Mouse (Mus musculus) kidney, postnatal 0 days (tissue): ENCODE data around the gene Rcor1. TPM values are rescaled to one million over a fixed set of nuclear protein-coding genes. Genes with fewer than 3 reads are reported as not detected.
"Not testable (repeated sequence)": the region's sequence is repeated elsewhere in the genome, so short reads cannot be mapped to it uniquely, and the experiment has no call there.

Experiments used
- ATAC-seq: fragments of 200-750 bp; cut with Nextera tagmentation; replicated peaks from 2 replicates; pipeline ENCODE4 v1.8.0; 2017; ENCODE audit warnings: low read depth, moderate number of reproducible peaks, moderate TSS enrichment, moderate library complexity; ENCODE audit not compliant: low FRiP score
- DNase-seq: peaks from one replicate; pipeline ENCODE4 v3.0.0-alpha.2; 2016; ENCODE audit warnings: low spot score
- H3K27ac ChIP-seq: fragments of 300-500 bp; sonication (generic); 2 replicates; pipeline ENCODE4 v1.5.1; 2014; ENCODE audit warnings: mild to moderate bottlenecking
- H3K27me3 ChIP-seq: fragments of 300-500 bp; sonication (generic); 2 replicates; pipeline ENCODE4 v1.6.1; 2014; ENCODE audit warnings: low read length, mixed read lengths; ENCODE audit not compliant: insufficient read depth
- H3K36me3 ChIP-seq: fragments of 300-500 bp; sonication (generic); 2 replicates; pipeline ENCODE4 v1.6.1; 2014; ENCODE audit warnings: low read length, mixed read lengths; ENCODE audit not compliant: insufficient read depth
- H3K4me1 ChIP-seq: fragments of 300-500 bp; sonication (generic); replicated peaks from 2 replicates; pipeline ENCODE4 v1.6.1; 2014; ENCODE audit warnings: antibody characterized with exemption, low read length, mixed read lengths; ENCODE audit not compliant: insufficient read depth
- H3K4me2 ChIP-seq: fragments of 300-500 bp; sonication (generic); 2 replicates; pipeline ENCODE4 v1.6.1; 2014; ENCODE audit warnings: mild to moderate bottlenecking, low read length, moderate library complexity, mixed read lengths
- H3K4me3 ChIP-seq: fragments of 300-500 bp; sonication (generic); replicated peaks from 2 replicates; pipeline ENCODE4 v1.5.1; 2014; ENCODE audit warnings: low read depth, low read length
- H3K9ac ChIP-seq: fragments of 300-500 bp; sonication (generic); 2 replicates; pipeline ENCODE4 v1.6.1; 2014; ENCODE audit warnings: low read depth, low read length
- H3K9me3 ChIP-seq: fragments of 300-500 bp; sonication (generic); replicated peaks from 2 replicates; pipeline ENCODE4 v1.6.1; 2016; ENCODE audit warnings: low read length, inconsistent platforms, mixed read lengths
- CTCF ChIP-seq: IDR thresholded peaks from 2 replicates; pipeline ENCODE4 v1.5.1; 2016; ENCODE audit warnings: antibody characterized with exemption, low read depth, mild to moderate bottlenecking, moderate library complexity
- WGBS: fragments of 180-500 bp; shearing (Covaris S2); extraction: QIAGEN DNeasy Blood & Tissue Kit; methylation state at CpG from one replicate; pipeline ENCODE4 v1.1.7; 2014; 5-methylcytosine and 5-hydroxymethylcytosine counted together
- polyA plus RNA-seq: library from polyadenylated mRNA; unstranded; fragments of >200 nt; fragmentation: Nextera tagmentation; extraction: Ambion mirVana; gene quantifications from 2 replicates; pipeline ENCODE4 v1.2.1, GENCODE M21; 2015

The Rcor1 gene
- polyA plus RNA-seq, 1 experiment from 2014 or later = 10.1 TPM

DNA sequence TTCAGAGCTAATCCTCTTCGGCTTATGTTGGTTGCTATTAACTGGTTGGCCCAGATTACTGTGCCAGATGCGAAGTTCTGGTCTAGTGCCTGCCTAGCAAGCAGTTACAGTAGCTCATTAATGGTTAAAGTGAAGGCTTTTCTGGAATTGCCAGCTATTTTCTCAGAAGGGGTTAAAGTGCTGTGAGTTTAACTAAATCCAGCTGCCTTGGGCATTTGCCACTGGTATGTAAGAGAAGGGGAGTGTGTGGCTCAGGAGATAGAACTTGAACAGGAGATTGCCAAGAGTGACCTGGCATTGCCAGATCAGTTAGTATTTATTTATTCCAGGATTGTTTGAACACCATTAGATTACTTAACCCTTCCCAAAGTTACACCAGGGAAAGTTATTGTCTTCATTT is 11.1 kb downstream of the Rcor1 start:
- peak; percentile 17 for DNase-seq

DNA sequence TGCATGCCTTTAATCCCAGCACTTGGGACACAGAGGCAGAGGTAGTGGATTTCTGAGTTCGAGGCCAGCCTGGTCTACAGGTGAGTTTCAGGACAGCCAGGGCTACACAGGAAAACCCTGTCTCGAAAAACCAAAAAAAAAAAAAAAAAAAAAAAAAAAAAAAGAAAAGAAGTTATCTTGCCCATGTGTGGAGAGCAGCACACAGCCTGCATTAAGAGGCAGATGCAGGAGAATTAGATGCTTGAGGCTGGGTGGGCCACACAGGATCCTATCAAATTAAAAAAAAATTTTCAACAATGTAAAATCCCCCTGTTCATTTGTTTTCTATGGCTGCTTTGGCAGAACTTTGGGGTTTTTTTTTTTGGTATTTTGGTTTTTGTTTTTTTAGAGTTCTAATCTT is 24.2 kb downstream of the Rcor1 start:
- Histone ChIP-seq H3K9ac (no peak overlapping the region), H3K27me3 (no peaks in the 10 kb centered on the region), H3K36me3 (peaks cover 4% of the 10 kb centered on the region), H3K4me3 (no peak overlapping the region), H3K4me1 (no peaks in the 10 kb centered on the region), H3K9me3 (no peaks in the 10 kb centered on the region), H3K27ac (no peak overlapping the region), H3K4me2 (no peak overlapping the region)
- ATAC-seq (no peak), DNase-seq (no peak)
- WGBS = 72% methylated on average over 2 of the region's 2 CpGs
- no peak for TF ChIP-seq CTCF

More for the DNA sequence above, 11.1 kb downstream of the Rcor1 start:
- no peaks in the 10 kb centered on the region for H3K27me3 ChIP-seq
- 65% methylated on average over 2 of the region's 2 CpGs for WGBS
- H3K36me3 ChIP-seq = no peaks in the 10 kb centered on the region
- peaks cover 5% of the 10 kb centered on the region; the same call in 1 of the 2 replicates for H3K4me1 ChIP-seq
- H3K9ac ChIP-seq = no peak overlapping the region
- no peak overlapping the region for H3K27ac ChIP-seq
- ATAC-seq = no peak
- H3K9me3 ChIP-seq = no peaks in the 10 kb centered on the region
- TF ChIP-seq CTCF = no peak
- H3K4me2 ChIP-seq = no peak overlapping the region
- H3K4me3 ChIP-seq = no peak overlapping the region

DNA sequence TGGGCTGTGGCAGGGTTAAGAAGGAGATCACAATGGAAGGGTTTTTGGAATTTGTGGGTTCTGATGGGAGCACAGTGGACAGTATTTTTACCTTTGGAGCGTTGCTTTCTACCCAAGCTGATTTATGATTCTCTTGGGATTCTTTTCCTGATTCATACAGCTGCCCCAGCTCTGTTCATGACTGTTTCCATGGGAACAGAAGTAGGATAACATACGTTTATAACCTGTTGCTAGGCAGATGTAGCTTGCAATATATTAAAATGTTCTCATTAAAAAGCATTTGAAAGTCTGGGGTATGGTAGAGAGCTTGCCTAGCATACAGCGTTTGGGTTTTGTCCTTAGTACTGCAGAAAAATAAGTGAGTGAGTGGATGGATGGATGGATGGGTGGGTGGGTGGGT is 25.1 kb downstream of the Rcor1 start:
- H3K4me1 ChIP-seq = no peaks in the 10 kb centered on the region
- no peaks in the 10 kb centered on the region; the same call in 1 of the 2 replicates for H3K36me3 ChIP-seq
- no peaks in the 10 kb centered on the region for H3K9me3 ChIP-seq
- 56% methylated on average over 3 of the region's 3 CpGs for WGBS
- H3K4me3 ChIP-seq = no peak overlapping the region
- ATAC-seq (no peak), DNase-seq (no peak)
- H3K27me3 ChIP-seq = no peaks in the 10 kb centered on the region
- H3K27ac ChIP-seq = no peak overlapping the region
- H3K4me2 ChIP-seq = no peak overlapping the region
- H3K9ac ChIP-seq = no peak overlapping the region
- TF ChIP-seq CTCF = no peak

GRCm38 (mm10) chr12:111065330-111065729 is 26.2 kb downstream of the Rcor1 start:
- ATAC-seq (no peak), DNase-seq (no peak)
- H3K27me3 ChIP-seq = no peaks in the 10 kb centered on the region
- no peak overlapping the region for H3K4me3 ChIP-seq
- no peak overlapping the region for H3K4me2 ChIP-seq
- no peaks in the 10 kb centered on the region for H3K9me3 ChIP-seq
- 90% methylated on average over 5 of the region's 5 CpGs for WGBS
- no peaks in the 10 kb centered on the region for H3K4me1 ChIP-seq
- H3K27ac ChIP-seq = no peak overlapping the region
- H3K36me3 ChIP-seq = no peaks in the 10 kb centered on the region; the same call in 1 of the 2 replicates
- no peak overlapping the region for H3K9ac ChIP-seq
- TF ChIP-seq CTCF = no peak

DNA sequence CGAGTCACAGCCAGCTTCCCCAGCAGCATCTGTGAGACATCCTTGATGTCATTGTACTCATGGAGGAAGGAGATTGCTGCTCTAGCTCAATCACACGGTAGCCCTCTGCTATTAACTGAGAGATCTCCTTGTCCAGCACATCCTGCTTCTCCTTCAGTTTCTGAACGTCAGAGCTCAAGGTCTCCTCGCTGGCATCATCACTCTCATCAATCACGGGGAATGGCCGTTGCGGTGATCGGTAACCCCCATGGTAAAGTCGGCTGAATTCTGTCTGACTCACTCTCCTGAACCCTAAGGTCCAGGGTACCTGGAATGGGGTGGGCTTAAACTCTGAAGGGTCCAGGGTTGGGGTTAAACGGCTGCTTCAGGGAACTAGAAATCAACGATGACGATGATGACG is 28.7 kb downstream of the Rcor1 start:
- no peak for TF ChIP-seq CTCF
- H3K9ac ChIP-seq = no peak overlapping the region
- 84% methylated on average over 13 of the region's 13 CpGs for WGBS

DNA sequence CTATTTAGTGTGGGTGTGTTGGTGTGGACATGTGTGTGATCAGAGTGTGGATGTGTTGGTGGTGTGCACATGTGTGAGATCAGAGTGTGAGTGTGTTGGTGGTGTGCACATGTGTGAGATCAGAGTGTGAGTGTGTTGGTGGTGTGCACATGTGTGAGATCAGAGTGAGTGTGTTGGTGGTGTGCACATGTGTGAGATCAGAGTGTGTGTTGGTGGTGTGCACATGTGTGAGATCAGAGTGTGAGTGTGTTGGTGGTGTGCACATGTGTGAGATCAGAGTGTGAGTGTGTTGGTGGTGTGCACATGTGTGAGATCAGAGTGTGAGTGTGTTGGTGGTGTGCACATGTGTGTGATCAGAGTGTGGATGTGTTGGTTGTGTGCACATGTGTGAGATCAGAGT is 30.1 kb downstream of the Rcor1 start:
- DNase-seq, H3K36me3 ChIP-seq, H3K9ac ChIP-seq, H3K27ac ChIP-seq, H3K27me3 ChIP-seq, H3K4me2 ChIP-seq, ATAC-seq, H3K4me1 ChIP-seq, H3K9me3 ChIP-seq, H3K4me3 ChIP-seq: not testable (repeated sequence)

More for the DNA sequence above, 28.7 kb downstream of the Rcor1 start:
- H3K9me3 ChIP-seq = no peaks in the 10 kb centered on the region
- H3K4me1 ChIP-seq = peaks cover 4% of the 10 kb centered on the region; the same call in 1 of the 2 replicates
- no peak overlapping the region for H3K4me3 ChIP-seq
- no peak overlapping the region for H3K4me2 ChIP-seq
- no peaks in the 10 kb centered on the region for H3K27me3 ChIP-seq
- ATAC-seq (no peak), DNase-seq (no peak)
- no peak overlapping the region for H3K27ac ChIP-seq
- no peaks in the 10 kb centered on the region; the same call in 1 of the 2 replicates for H3K36me3 ChIP-seq

GRCm38 (mm10) chr12:111071009-111071408 is 31.9 kb downstream of the Rcor1 start:
- Histone ChIP-seq H3K36me3 (no peaks in the 10 kb centered on the region; the same call in 1 of the 2 replicates), H3K4me2 (no peak overlapping the region), H3K9me3 (no peaks in the 10 kb centered on the region), H3K27ac (peak overlapping the region; percentile 77), H3K9ac (0 out of 2 replicates have a peak overlapping the region, but pooled peaks have one; percentile 13), H3K27me3 (no peaks in the 10 kb centered on the region), H3K4me3 (no peak overlapping the region), H3K4me1 (peaks cover 4% of the 10 kb centered on the region; the same call in 1 of the 2 replicates)
- ATAC-seq = no peak
- TF ChIP-seq CTCF = no peak
- 55% methylated on average over 5 of the region's 5 CpGs for WGBS
- no peak for DNase-seq
